Mouse (Mus musculus) heart, postnatal 0 days (tissue): ENCODE data around the gene Gpr35. TPM values are rescaled to one million over a fixed set of nuclear protein-coding genes. Genes with fewer than 3 reads are reported as not detected.

Experiments
- ATAC-seq: fragments of 200-750 bp; cut with Nextera tagmentation; 2 replicates; pipeline ENCODE4 v1.8.0; 2017; ENCODE audit warnings: low read depth, moderate number of reproducible peaks, moderate library complexity; ENCODE audit not compliant: insufficient read depth
- DNase-seq: peaks from one replicate; pipeline ENCODE4 v3.0.0-alpha.2; 2016; ENCODE audit warnings: low spot score
- H3K27ac ChIP-seq: fragments of 300-500 bp; sonication (generic); 2 replicates; pipeline ENCODE4 v1.5.1; 2014; ENCODE audit warnings: low read depth, mild to moderate bottlenecking
- H3K27me3 ChIP-seq: fragments of 300-500 bp; sonication (generic); 2 replicates; pipeline ENCODE4 v1.6.1; 2014; ENCODE audit warnings: low read length, mixed read lengths; ENCODE audit not compliant: control insufficient read depth, insufficient read depth
- H3K36me3 ChIP-seq: fragments of 300-500 bp; sonication (generic); replicated peaks from 2 replicates; pipeline ENCODE4 v1.6.1; 2014; ENCODE audit warnings: low read length, mixed read lengths; ENCODE audit not compliant: control insufficient read depth, insufficient read depth
- H3K4me1 ChIP-seq: fragments of 300-500 bp; sonication (generic); 2 replicates; pipeline ENCODE4 v1.6.1; 2014; ENCODE audit warnings: antibody characterized with exemption; ENCODE audit not compliant: control insufficient read depth, insufficient read depth
- H3K4me2 ChIP-seq: fragments of 300-500 bp; sonication (generic); 2 replicates; pipeline ENCODE4 v1.6.1; 2014; ENCODE audit warnings: low read depth, mild to moderate bottlenecking, low read length, moderate library complexity
- H3K4me3 ChIP-seq: fragments of 300-500 bp; sonication (generic); 2 replicates; pipeline ENCODE4 v1.5.1; 2014; ENCODE audit warnings: low read depth, low read length
- H3K9ac ChIP-seq: fragments of 300-500 bp; sonication (generic); replicated peaks from 2 replicates; pipeline ENCODE4 v1.6.1; 2014; ENCODE audit warnings: low read depth, low read length, mixed read lengths
- H3K9me3 ChIP-seq: fragments of 300-500 bp; sonication (generic); replicated peaks from 2 replicates; pipeline ENCODE4 v1.6.1; 2016; ENCODE audit warnings: low read length; ENCODE audit not compliant: control insufficient read depth
- CTCF ChIP-seq: IDR thresholded peaks from 2 replicates; pipeline ENCODE4 v1.5.1; 2016; ENCODE audit warnings: antibody characterized with exemption, control low read depth, low read depth
- EP300 ChIP-seq: IDR thresholded peaks from 2 replicates; pipeline ENCODE4 v1.6.1; 2016; ENCODE audit warnings: antibody characterized with exemption, low read depth
- WGBS: fragments of 180-500 bp; shearing (Covaris S2); extraction: QIAGEN DNeasy Blood & Tissue Kit; methylation state at CpG from one replicate; pipeline ENCODE4 v1.1.7; 2014; 5-methylcytosine and 5-hydroxymethylcytosine counted together
- polyA plus RNA-seq: library from polyadenylated mRNA; unstranded; fragments of >200 nt; fragmentation: Nextera tagmentation; extraction: Ambion mirVana; gene quantifications from 2 replicates; pipeline ENCODE4 v1.2.1, GENCODE M21; 2015
- total RNA-seq: library from RNA; depleted of rRNA; stranded (reverse); fragments of >200 nt; gene quantifications from 2 replicates; pipeline ENCODE4 v1.2.3, GENCODE M21; 2014; ENCODE audit warnings: low replicate concordance

Gpr35 gene
- total and polyA plus RNA-seq, 2 experiments from 2014 or later, result 0.23 to 0.34 TPM

DNA sequence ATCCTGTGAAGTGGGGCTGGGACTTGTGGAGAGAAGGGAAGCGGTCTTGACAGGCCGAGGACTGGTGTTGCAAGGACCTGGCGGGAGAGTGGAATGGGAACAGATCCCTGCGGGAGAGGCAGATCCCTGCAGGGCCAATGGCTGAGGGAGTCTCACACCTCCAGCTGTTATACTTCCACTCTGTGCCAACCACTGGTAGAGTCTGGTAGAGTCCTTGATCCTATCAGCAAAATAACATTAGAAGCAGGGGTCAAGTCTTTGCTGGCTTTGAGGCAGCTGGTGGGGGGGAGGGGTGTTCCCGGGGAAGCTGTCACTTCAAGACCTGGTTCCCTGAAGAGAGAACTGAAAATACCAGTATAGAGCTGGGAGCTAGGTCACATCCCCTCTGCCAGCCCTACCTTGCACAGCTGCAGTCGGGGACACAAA lies 25.5 kb downstream of the Gpr35 start:
- H3K36me3 ChIP-seq, result no peaks in the 10 kb centered on the region
- peak; percentile 32; the same call in 1 of the 2 replicates for ATAC-seq
- no peak overlapping the region for H3K4me3 ChIP-seq
- no peak overlapping the region for H3K9ac ChIP-seq
- H3K27ac ChIP-seq, result no peak overlapping the region
- peak; percentile 49 for DNase-seq
- H3K27me3 ChIP-seq, result 0 out of 2 replicates have a peak, but pooled peaks cover 3% of the 10 kb centered on the region
- no peak for TF ChIP-seq EP300
- TF ChIP-seq CTCF, result no peak
- peaks cover 27% of the 10 kb centered on the region for H3K4me1 ChIP-seq
- no peaks in the 10 kb centered on the region for H3K9me3 ChIP-seq
- WGBS, result 25% methylated on average over 6 of the region's 6 CpGs
- no peak overlapping the region for H3K4me2 ChIP-seq

DNA sequence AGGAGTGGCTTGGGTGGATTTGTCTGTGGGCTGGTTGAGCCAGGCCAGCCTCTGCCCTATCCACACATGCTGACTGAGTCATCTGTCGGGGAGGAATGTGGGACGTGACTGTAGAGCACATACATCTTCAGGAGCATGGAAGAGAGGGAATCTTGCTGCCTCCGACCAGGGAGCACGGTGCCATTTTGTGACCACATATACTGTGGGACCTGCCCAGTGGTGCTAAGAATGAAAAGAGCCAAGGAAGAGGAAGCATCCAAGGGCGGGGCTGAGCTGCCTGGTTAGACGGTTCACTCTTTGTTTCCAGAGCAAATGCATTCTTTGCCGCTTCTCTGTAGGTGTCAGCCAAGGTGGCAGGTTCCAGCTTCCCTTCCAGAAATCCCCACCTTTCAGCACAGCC lies 28.0 kb downstream of the Gpr35 start:
- WGBS, result 37% methylated on average over 7 of the region's 7 CpGs
- H3K4me3 ChIP-seq, result no peak overlapping the region

DNA sequence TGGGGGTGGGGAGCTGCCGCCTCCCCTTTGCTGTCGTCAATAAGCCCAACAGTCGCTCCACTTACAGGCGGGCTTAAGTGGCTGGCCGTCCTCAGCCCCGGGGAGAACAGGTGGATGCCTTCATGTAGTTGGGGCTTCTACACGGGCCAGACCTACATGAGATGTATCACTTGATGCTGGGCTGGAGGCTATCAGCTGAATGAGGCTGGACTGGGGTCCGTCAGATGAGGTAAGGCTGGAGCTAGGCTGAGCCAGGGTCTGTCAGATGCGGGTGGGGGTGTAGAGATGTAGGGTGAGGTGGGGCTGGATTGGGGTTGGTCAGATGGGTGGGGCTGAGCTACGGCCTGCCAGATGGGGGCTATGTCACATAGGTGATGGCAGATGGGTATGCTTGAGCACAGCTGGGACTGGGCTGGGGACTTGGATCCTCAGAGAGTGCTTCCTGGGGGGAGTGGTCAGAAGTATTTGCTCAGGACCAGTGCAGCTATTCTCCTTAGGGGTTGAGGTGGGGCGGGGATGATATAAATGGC lies 28.5 kb downstream of the Gpr35 start:
- no peak for DNase-seq
- Histone ChIP-seq H3K36me3 (no peaks in the 10 kb centered on the region), H3K4me3 (no peak overlapping the region), H3K9me3 (no peaks in the 10 kb centered on the region), H3K4me2 (no peak overlapping the region), H3K4me1 (peaks cover 20% of the 10 kb centered on the region; the same call in 1 of the 2 replicates), H3K9ac (no peak overlapping the region), H3K27ac (no peak overlapping the region), H3K27me3 (0 out of 2 replicates have a peak, but pooled peaks cover 3% of the 10 kb centered on the region)
- 23% methylated on average over 11 of the region's 11 CpGs for WGBS
- TF ChIP-seq EP300 (no peak), CTCF (no peak)
- peak; percentile 10; the same call in 1 of the 2 replicates for ATAC-seq

More for the DNA sequence above, 28.0 kb downstream of the Gpr35 start:
- H3K27me3 ChIP-seq, result 0 out of 2 replicates have a peak, but pooled peaks cover 3% of the 10 kb centered on the region
- no peak for TF ChIP-seq EP300
- TF ChIP-seq CTCF, result no peak
- H3K27ac ChIP-seq, result no peak overlapping the region
- H3K4me2 ChIP-seq, result no peak overlapping the region
- H3K4me1 ChIP-seq, result peaks cover 20% of the 10 kb centered on the region; the same call in 1 of the 2 replicates
- no peak for DNase-seq
- no peak for ATAC-seq
- no peaks in the 10 kb centered on the region for H3K36me3 ChIP-seq
- H3K9ac ChIP-seq, result no peak overlapping the region
- no peaks in the 10 kb centered on the region for H3K9me3 ChIP-seq

DNA sequence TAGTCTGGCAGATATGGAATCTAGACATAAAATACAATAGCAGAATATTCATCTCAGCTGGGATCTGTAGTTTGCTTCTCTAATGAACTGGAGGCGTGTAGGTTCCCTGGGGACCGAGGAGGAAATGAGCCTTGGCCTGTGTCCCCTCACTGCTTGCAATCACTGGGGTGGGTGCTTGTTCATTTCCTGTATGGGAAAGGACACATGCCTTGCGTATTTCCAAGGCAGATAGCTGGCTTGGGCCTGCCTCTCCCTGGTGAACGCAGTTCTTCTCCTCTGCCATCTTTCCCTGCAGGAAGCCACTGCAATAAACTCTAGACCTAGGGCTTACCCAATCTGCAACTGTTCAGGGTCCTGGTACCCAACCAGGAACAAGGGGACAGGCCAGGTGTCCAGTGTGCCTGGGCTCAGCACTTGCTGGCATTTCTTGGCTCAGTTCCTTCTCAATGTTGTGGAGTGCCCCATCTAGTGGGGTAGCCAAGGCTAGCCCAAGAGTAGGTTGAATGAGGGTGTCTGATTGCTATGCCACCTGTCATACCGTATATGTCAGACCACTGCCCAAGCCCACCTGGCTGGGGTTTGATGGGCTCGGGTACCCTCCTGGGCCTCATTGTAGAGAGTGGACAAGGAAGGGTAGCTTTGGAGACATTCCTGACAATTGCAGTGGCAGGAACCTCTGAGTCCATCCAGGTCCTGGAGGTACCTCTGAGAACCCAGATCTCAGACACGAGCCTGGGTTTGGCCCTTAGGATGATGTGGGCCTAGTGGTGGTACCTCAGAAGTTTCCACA lies 30.6 kb downstream of the Gpr35 start:
- H3K4me3 ChIP-seq, result no peak overlapping the region
- TF ChIP-seq EP300, result peak; percentile 58; the same call in 1 of the 2 replicates
- no peak for TF ChIP-seq CTCF
- ATAC-seq (peak; percentile 56), DNase-seq (peak; percentile 72)
- H3K4me2 ChIP-seq, result no peak overlapping the region
- H3K9me3 ChIP-seq, result no peaks in the 10 kb centered on the region
- H3K27me3 ChIP-seq, result 0 out of 2 replicates have a peak, but pooled peaks cover 3% of the 10 kb centered on the region
- no peaks in the 10 kb centered on the region for H3K36me3 ChIP-seq
- WGBS, result 77% methylated on average over 7 of the region's 7 CpGs
- H3K4me1 ChIP-seq, result peaks cover 14% of the 10 kb centered on the region; the same call in 1 of the 2 replicates
- no peak overlapping the region for H3K9ac ChIP-seq
- 0 out of 2 replicates have a peak overlapping the region, but pooled peaks have one; percentile 3 for H3K27ac ChIP-seq

DNA sequence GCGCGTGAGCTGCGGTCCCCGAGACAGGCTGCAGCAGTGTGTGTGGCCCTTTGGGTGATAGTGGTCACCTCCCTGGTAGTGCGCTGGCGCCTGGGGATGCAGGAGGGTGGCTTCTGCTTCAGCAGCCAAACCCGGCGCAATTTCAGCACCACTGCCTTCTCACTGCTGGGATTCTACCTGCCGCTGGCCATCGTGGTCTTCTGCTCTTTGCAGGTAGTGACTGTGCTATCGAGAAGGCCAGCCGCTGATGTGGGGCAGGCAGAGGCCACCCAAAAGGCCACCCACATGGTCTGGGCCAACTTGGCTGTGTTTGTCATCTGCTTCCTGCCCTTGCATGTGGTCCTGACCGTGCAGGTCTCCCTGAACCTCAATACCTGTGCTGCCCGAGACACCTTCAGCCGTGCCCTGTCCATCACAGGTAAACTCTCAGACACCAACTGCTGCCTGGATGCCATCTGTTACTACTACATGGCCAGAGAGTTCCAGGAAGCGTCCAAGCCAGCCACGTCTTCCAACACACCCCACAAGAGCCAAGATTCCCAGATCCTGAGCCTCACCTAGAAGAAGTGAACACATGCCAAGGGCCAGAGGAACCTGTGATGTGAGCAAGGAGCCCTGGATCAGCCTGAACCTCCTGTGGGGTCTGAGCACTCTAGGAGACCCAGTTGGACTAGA lies 32.4 kb downstream of the Gpr35 start:
- H3K27ac ChIP-seq, result no peak overlapping the region
- no peaks in the 10 kb centered on the region for H3K36me3 ChIP-seq
- 91% methylated on average over 17 of the region's 17 CpGs for WGBS
- H3K27me3 ChIP-seq, result 0 out of 2 replicates have a peak, but pooled peaks cover 3% of the 10 kb centered on the region
- peaks cover 12% of the 10 kb centered on the region; the same call in 1 of the 2 replicates for H3K4me1 ChIP-seq
- H3K9ac ChIP-seq, result no peak overlapping the region
- DNase-seq (no peak), ATAC-seq (no peak)
- no peak overlapping the region for H3K4me2 ChIP-seq
- TF ChIP-seq EP300 (no peak), CTCF (no peak)
- H3K9me3 ChIP-seq, result no peaks in the 10 kb centered on the region
- no peak overlapping the region for H3K4me3 ChIP-seq
